Mouse (Mus musculus) heart, postnatal 10 days (tissue): ENCODE data around the gene Gm2007. TPM values are rescaled to one million over a fixed set of nuclear protein-coding genes. Genes with fewer than 3 reads are reported as not detected.
"Not testable (repeated sequence)": the region's sequence is repeated elsewhere in the genome, so short reads cannot be mapped to it uniquely, and the experiment has no call there.

Source experiments
- DNase-seq, 2 experiments: peaks; one replicate each; pipeline ENCODE4 v3.0.0; 2021
- intact Hi-C: fragments of 180-260 bp; cut with DNase I; formaldehyde crosslinking; loops from one replicate; pipeline ENCODE4 v1.15.1; 2025
- total RNA-seq, 2 experiments: library from RNA; stranded (reverse); gene quantifications; 2 replicates each; pipeline ENCODE4 v1.2.3; 2021

Gm2007 gene
- total RNA-seq: not detected

DNA sequence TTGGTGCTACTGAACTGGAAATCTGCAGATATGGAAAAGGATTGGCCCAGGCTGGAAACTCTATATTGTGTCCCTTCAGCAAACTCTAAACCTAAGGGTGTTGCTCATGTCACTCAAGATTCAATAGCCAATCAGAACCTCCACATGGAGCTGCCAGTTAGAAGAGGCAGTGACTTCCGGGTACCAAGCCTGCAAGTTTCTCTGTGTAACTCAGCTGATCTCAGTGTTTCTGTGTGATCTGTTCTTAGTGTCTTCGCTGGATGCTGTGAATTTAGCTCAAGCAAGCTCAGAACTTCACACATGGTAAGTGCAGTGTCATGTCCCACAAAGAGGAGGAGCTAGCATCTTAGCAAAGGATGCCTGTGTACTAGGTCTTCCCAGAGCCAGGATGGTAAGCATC, at the start of gene Gm2007:
Gene Gm2007 (plus strand): TSS at position 301 of the 400 bp plus-strand sequence.
- intact Hi-C loops, DNase-seq: not testable (repeated sequence)

DNA sequence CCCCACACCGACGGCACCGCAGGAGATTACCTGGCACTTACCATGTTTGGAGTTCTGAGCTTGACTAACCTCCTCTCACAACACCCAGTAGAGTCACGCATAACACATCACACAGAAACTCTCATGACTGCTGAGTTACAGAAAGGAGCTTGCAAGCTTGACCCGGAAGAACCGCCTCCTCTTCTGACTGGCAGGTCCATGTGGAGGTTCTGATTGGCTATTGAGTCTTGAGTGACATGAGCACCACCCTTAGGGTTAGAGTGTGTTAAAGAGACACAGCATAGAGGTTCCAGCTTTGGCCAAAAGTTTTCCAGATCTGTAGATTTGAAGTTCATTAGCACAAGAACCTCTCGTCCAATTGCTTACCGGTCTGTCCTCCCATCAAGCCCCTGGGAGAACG, 37.8 kb upstream of the Gm2007 start, which contains the start of gene Zfp969:
Gene Zfp969 (minus strand): TSS at position 101 of the 400 bp plus-strand sequence.
- intact Hi-C loops, DNase-seq: not testable (repeated sequence)

DNA sequence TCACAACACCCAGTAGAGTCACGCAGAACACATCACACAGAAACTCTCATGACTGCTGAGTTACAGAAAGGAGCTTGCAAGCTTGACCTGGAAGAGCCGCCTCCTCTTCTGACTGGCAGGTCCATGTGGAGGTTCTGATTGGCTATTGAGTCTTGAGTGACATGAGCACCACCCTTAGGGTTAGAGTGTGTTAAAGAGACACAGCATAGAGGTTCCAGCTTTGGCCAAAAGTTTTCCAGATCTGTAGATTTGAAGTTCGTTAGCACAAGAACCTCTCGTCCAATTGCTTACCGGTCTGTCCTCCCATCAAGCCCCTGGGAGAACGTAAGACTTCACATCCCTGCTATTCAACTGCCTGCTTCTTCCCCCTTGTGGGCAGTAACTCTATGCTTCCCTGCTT, 59.7 kb downstream of the Gm2007 start, which contains the start of gene Gm14288:
Gene Gm14288 (minus strand): TSS at position 101 of the 400 bp plus-strand sequence.
- intact Hi-C loops, DNase-seq: not testable (repeated sequence)

Other genes starting within 250 kb of the Gm2007 start
- not detected for gene Gm11007, start 97.6 kb upstream of the Gm2007 start, total RNA-seq
- gene Zfp969, start 37.9 kb upstream of the Gm2007 start, total RNA-seq: 1 to 10 TPM; 6.9 to 8.1 TPM
- 1 to 10 TPM; 2.9 to 5.6 TPM for gene Gm14288, start 59.6 kb downstream of the Gm2007 start, total RNA-seq
- 10 to 100 TPM; 14.0 to 18.9 TPM for gene Gm6710, start 127.7 kb downstream of the Gm2007 start, total RNA-seq
- 1 to 10 TPM; 5.5 to 5.8 TPM for gene Zfp966, start 189.6 kb downstream of the Gm2007 start, total RNA-seq
- gene Gm2026, start 223.8 kb downstream of the Gm2007 start, total RNA-seq: 10 to 100 TPM; 16.1 to 23.7 TPM